Mouse (Mus musculus) inflammation-experienced regulatory T-cells, adult 6 months (primary cell): ENCODE measurements around the gene Sec24d. TPM values are rescaled to one million over a fixed set of nuclear protein-coding genes. Genes with fewer than 3 reads are reported as not detected.

Experiments
- ATAC-seq: one replicate; pipeline ENCODE4 v1.8.0; 2017
- polyA plus RNA-seq, 3 experiments: library from polyadenylated mRNA; unstranded; fragments of 100-300 nt; shearing (Covaris generic); gene quantifications; one replicate each; pipeline ENCODE4 v1.2.1; 2017

Sec24d gene
- 10 to 100 TPM; 17.3 to 30.5 (median 21.5) TPM for polyA plus RNA-seq

DNA sequence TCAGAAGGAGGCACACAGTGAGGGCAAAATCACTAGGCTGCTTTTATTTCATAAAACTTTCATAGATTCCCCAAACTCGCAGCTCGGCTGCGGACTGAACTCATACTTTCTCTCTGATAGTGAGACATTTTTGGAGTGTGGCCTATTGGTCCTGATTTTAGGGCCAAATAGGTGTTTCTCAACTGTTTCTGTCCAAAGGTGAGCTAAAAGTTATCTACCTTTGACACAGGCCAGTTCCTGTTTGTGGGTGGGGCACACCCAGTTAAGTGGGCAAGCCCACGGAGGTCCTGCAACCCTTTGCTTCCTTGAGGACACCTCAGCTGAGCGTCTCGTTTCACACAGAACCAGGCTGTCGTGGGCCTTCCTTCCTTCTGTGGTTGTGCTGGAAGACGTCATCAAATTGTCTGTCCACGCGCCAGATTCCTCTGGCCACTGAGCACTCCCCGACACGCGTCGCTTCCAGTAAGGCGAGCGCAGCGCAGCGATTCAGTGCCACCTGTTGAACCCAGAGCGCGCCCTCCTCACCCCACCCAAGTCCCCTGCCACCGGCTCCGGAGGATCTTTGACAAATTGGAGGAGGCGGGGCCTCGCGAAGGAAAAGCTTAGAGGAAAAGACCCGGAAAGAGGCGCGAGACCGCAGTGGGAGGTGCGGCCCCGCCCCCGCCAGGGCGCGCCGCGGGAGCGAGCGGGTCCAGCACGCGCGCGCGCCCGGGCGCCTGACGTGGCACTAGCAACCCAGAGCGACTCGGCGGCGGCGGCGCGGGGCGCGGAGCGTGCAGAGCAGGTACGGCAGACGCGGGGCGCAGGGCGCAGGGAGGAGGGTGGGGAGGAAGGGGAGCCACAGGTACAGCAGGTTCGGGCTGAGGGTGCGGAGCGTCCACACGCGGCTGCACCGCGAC lies at the start of gene Sec24d:
Gene Sec24d (plus strand): TSS at position 703 of the 899 bp plus-strand sequence.
- ATAC-seq: peak; percentile 77

DNA sequence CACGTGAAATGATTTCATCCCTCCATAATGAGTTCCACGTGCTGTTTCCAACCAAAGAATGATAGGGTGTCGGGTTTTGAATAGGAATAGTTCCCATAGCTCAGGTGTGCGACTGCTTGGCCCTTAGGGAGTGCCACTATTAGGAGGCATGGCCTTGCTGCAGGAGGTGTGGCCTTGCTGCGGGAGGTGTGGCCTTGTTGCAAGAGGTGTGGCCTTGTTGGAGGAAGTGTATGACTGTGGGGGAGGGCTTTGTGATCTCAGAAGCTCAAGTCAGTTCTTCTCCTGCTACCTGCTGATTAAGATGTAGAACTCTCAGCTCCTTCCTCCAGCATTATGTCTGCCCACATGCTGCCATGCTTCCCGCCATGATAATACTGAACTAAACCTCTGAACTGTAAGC lies 48.6 kb upstream of the Sec24d start:
- no peak for ATAC-seq

DNA sequence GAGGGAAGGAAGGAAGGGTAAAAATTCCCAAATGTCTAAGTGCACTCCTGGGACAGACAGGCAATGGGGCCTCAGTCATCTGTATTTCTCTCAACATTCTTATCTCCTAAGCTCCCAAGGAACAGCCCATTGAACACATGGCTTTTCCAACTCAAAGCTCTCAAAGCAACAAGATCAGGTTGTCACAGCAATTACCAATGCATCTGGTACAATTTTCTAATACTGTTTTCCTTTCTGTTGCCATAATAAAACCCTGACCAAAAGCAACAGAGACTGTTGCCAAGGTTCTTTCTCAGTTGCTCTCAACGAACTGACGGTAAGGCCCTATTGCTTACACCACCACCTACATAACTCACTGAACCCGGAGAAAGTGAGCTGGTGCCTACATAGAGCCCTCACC lies 40.0 kb upstream of the Sec24d start:
- no peak for ATAC-seq

DNA sequence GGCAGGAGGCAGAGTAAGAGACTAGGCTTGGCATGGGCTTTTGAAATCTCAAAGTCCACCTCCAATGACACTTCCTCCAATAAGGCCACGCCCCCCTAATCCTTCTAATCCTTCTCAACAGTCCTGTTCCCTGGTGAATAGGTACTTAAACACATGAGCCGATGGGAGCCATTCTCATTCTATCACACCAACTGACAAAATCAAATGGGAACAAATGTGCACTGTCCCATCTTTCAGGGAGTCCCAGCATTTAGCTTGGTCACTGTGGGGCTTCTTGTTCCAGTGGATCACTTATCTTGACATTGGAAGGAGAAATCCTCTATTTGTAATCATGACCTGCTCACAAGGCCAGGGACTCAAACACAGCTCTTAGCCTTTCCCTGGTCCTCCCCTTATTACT lies 35.6 kb upstream of the Sec24d start:
- ATAC-seq: no peak

DNA sequence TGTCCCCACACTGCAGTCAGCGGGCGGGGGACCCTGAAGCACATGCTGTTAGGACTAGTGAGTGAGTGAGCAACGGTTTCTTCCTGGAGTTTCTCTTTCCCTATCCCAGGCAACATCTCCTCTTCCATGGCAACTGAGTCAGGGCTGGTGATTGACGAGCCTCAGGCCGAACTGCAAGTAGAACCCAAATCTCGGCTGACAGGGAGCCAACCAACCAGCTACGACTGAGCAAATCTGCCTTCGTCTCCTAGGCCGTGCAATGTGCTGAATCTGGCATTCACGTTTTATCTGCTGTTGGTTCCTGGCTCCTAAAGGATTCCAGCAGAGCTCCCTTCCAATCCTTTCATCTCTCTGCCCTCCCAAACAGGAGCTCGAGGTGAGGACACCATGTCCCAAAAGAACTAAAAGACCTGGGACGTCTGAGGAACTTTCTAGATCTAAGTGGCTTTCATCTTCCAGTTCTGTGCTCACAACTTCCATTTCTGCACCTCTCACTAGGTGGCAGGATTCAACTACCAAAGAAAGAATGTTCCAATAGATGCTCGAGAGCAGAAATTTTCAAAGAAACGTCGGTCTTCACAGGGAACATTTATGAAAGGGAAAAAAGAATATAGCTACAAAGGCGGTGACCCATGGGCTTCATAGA lies 32.9 kb upstream of the Sec24d start:
- no peak for ATAC-seq

DNA sequence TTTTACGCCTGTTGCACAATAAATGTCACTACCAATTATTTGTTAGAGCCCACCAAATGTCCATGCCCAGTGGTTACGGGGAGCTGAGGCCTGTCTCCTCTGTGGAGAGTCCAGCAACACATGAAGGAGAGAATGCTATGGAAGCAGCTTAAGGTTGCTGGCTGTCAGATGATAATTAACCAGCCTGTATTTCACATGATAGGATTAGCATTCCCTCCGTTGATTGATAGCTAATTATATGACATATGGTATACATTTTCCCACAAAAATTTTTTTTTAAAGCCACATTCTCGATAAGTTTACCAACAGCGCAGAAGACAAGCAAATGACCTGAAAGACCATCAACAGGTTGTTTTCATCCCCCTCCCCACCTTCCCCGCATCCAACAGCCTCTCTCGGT lies 31.8 kb upstream of the Sec24d start:
- no peak for ATAC-seq

DNA sequence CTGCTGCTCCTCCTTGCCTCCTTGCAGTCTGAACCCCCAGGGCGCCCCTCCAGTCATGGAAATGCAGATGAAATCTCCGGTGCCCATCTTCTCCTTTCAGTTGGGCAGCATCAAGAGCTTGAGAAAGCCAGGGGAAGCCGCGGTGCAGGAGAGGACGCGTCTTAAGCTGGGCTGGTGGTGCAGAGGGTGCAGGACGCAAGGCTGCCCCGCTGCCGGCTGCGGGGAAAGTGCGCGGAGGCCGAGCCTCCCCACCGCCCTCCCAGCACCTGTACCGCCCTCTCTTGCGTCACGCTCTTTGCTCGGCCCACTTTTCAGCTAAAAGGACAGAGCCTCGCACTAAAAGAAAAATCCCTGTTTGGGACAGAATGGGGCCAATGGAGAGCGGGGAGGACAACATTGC lies 31.3 kb upstream of the Sec24d start, which contains the start of gene Synpo2:
Gene Synpo2 (minus strand): TSS at position 229 of the 400 bp plus-strand sequence.
- ATAC-seq: no peak

DNA sequence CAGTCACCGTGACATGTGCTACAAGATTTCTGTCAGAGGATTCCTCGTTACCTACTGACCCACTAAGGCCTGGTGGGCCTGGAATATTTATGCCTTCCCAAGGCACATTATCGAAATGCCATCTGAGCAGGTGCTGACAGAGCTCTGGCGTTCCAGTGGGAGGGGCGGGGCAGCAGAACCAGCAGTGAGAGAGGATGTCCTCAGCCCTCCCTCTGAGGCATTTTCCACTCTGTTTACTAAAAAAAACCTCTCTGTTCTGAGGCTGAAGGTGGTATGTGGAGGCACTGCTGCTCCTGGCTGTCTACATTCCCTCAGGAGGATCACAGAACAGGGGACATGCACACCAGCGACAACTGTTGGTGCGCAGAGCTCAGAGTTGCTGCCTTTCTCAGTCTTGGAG lies 30.2 kb upstream of the Sec24d start:
- no peak for ATAC-seq

DNA sequence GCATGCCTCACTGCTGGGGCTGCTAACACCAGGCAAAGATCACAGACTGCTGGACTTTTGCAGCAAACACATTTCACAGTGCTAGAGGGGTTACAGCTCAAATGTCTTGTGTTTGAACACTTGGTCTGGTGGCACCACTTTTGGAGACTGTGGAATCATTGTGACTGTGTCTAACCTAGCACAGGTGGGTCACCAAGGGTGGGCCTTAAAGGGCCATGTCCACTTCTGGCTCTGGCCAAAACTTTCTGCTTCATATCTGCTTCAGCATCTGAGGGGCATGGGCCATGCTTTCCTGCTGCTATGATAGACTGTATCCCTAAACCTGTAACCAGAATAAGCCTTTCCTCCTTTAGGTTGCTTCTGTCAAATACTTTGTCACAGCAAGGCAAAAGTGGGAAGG lies 29.8 kb upstream of the Sec24d start:
- no peak for ATAC-seq

DNA sequence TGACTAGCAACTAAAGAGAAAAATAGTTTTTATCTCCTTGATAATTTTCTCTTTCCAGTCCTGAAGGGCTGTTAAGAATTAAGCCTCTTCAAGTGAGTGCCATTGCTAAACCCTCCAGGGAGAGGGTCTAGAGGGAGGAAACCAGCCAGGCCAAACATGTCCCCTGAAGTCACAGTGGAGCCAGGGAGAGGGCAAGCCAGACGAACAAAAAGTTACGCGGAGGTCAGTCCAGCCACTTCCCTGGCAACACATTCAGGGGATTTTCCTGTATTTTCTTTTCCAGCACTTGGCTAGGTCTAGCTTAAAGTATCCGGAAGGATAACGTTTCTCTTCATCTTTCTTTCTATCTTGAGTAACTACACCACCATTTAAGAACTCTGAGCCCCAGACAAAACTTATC lies 22.9 kb upstream of the Sec24d start:
- no peak for ATAC-seq

DNA sequence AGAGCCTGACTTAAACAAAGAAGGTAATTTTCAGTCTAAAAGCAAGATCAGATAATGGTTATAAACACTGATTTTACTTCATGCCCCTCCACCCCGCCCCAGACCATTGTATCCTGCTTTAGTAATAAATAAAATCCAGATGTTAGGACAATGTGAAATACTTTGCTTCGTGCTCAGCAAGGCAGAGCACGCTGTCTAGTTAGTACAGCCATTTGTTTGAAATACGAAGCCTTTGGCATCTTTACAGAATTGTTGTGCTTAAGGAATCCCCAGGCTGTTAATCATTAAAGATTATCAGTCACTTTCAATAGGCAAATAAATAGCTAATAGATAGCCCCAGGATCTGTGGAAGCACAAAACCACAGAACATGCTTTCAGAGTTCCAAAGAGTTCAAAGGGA lies 21.6 kb upstream of the Sec24d start:
- ATAC-seq: no peak

DNA sequence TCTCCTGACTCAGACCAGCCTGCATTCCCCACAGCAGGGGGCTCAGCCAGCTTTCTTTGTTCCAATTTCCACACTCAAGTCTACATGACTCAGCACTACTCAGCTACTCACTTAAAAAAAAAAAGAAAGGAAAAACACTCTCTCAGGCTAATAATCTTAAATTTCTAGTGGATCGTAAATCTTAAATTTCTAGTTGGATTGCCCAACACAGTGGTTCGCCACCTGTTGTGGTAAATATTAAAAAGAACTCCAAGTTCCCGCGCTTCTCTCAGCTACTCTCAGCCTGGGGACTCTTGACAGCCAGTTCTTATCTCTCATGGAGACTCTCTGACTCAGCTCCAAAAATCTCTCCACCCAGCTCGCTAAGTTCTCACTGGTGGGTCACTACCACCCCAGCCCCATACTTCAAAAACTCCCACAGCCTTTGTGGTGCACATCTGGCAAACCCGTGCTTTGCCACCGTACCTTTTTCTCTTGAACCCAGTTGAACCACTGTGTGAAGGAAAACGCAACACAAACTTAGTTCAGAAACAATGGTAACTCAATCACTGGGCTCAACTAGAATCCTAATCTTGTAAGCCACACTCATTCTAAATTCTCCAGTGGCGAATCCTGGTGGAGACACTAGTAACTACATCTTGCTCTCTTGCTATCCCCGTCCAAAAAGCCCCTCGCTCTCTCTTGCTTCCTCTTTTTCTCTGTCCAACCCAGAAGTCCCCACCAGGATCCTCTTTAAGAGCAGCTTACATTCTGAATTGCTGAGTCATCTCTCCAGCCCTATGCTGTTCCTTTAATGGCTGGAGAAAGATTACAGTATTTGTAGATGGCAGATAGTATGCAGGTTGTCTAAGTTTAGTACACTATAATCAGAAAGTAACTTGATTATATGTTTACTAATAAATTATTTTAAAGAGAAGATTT lies 10.8 kb upstream of the Sec24d start:
- no peak for ATAC-seq

DNA sequence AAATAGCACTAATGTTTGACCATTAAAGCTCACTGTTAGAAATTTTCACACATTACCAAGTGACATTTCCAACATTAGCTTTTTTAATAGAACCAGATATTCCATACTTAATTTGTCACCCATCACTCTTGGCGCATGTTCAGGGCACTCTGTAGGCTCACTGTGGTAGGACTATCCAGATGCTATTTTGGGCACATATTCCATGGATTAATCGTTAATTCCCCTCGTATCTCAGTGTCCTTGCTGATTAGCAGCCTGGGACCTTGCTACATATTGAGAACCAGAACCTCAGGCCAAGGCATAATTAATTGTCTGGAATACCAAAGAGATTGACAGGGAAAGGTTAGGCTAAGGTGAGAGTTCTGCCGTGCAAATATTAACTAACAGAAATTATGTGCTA lies 8.5 kb upstream of the Sec24d start:
- ATAC-seq: no peak

DNA sequence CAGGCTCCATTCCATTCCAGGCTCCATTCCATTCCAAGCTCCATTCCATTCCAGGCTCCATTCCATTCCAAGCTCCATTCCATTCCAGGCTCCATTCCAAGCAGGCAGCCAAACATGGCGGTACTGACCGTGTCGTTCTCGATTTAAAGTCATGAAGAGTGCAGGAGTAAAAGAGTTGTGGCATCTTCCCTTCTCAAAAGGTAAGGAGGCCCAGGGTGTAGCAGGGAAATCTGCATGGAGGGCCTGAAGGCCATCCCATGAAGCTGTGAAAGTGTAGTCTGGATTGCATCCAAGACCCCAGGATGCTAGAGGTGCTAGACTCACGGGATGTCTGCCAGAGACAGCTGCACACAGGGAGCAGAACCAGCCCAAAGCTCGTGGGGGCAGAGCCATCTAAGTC lies 2.5 kb upstream of the Sec24d start:
- no peak for ATAC-seq

DNA sequence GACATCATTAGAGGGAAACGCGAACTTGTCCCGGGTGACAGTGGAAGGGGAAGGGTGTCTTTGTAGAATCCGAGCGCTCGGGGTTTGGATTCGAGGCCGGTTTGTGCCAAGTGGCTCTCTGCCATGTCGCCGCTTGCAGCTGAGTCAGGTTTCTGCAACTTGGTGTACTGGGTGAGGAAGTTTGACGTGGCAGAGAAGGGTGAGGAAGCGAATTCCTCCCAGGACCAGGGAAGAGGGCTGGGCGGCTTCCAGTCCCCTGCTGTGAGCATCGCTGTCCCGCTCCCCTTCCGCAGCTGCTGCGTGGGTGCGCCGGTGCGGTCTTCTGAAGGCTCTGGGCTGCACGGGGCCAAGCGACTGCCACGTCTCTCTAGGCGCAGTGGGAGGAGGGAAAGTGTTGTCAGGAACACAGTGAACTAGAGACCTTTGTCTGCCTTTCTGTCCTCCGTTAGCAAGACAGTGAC lies 516 bp downstream of the Sec24d start:
- ATAC-seq: peak; percentile 40

DNA sequence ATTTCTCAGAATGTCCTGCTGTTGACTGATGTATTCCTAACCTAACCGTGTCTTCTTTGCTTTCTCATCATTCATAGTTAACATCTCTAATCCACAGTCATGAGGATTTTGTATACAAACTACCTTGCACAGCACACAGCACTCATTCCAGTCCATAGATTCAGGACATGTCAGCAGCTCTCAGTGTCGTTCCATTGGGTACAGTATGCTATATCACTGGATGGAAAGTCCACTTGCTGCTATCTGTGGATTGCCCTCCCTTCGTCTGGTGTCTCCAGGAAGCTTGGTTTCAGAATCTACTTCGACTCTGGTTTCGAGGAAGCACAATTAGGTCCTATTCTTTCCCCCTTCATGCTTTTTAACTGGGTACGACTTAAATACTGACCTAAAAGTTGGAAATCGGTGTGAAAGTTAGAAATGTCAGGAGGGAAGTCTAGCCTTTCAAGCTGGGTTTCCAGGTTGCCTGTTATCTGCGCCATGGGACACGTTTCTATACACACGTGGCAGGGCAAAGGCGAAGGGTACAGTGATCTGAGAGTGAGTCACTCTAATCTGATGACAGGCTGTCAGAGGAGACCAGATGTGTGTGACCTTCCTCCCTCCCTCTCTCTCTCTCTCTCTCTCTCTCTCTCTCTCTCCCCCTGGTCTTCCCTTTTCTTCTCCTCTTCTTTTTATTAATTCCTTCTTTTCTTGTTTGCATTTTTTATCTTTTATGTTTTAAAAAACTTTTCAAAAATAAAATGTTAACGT lies 15.8 kb downstream of the Sec24d start:
- no peak for ATAC-seq

DNA sequence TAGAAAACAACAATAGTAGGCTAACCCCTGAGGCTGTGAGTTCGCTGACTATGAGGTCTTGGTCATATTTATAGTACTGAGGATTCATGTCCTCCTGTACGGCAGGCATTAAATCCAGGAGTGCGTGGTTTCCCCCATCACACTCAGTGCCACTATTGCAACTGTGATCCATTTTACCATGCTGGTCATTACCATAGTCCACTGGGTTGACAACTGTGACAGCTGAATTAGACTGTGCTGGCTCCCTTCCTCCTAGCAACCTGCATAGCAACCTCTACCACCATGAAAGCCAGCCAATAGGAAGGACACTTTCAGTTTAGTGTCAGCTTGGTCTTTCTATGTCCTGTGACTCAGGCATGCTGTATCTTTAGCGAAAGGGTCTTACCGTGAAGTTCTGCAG lies 17.0 kb downstream of the Sec24d start:
- no peak for ATAC-seq

DNA sequence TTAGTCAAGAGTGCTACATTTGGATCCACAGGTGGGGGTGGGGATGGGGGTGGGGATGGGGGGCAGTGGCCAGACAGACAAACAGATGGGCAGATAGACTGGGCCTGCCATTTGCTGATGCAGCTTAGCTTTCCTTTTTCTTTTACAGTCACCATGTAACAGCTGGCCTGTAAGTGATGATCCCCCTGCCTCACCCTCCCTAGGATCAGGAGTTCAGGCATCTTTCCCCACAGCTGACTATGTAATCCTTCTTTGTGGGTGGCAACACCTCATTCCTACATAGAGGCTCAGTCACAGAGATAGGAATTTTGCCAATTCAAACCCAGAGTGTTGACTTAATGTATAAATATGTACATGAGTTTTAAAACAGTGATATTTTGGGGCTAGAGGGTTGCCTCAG lies 18.4 kb downstream of the Sec24d start:
- ATAC-seq: no peak

DNA sequence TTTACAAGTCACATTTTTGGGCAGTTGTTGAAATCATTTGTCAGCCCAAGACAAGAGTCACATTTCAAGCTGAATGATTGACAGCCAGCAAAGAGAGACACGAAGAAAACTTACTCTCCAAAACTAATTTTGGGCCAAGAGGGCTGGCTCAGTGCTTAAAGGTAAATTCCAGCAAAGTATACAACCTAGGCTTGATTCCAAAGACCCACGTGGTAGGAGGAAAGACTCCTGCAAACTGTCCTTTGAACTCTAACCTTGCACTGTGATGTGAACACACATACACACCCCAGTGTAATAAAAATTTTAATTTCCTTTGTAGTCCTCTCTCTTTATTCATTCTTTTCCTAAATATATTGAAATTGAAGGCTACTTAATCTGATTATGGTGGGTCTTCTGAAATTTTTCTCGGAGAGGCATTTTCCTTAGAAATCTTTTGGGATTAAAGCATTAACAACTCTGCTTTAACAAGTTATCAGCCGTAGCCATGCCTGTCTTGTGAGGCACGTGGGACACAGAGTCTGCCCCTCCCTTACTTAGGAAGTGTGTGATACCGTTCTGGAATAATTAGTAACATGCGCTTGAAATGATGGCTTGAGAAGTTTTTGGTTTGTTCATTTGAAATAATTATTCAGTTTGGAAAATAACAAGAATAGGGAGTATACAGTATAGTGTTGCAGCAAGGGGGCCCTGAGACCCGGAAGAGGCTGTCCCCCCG lies 21.8 kb downstream of the Sec24d start:
- no peak for ATAC-seq

DNA sequence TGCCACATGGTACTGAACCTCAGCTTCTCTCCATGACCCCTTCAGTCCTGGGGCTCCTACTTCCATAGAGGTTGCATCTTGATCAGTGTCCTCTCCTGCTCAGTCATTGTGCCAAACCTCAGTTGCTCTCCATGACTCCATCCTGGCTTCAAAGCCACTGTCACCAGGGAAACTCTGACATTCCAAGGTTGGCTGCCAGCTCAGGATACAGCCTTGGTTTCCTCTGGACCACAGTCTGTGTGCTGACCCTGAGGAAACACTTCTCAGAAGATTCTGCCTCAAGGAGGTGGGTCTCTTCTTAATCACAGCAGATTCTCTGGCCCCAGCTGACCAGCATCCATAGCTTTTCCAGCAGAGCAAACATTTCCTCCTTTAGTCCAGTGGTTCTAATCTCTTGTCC lies 24.4 kb downstream of the Sec24d start:
- no peak for ATAC-seq

DNA sequence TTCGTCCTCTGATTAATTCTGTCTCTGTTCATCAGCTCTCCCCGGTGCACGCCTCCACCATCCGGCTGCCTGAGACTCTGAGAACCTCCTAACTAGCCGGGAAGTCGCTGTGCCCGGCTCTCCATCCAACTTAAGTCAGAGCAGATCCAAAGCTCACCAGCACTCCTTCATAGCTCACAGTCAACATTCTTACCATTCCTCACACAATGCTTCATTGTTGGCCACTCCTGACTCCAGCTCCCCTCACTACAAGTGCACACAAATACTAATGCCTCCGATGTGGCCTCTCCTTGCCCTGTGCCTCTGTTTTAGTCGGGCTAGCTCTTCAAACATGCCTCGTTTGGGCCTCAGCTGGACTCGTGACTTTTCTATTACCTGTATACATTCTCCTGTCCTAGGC lies 29.4 kb downstream of the Sec24d start:
- ATAC-seq: no peak

DNA sequence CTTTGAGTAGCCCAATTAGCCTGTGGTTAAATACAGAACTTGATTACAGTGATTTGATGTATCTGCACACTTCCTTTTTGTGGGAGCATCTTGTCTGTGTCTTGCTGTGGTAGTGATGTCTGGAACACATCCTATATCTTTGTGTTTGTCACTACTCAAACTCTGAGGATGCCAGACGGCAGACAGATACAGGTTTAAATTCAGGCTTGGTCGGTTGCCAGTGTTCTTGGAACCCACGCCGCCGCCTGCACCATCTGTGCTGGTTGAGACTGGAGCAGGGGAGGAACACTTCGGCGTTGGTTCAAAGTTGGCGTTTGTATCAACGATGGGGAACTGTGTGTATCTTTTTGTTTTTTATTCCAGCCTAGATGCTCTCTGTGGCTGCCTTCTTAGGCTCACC lies 31.0 kb downstream of the Sec24d start:
- ATAC-seq: no peak
